Mouse (Mus musculus) myocyte (in vitro differentiated cells): ENCODE measurements around the gene Zfhx3. TPM values are rescaled to one million over a fixed set of nuclear protein-coding genes. Genes with fewer than 3 reads are reported as not detected.

Source experiments
- H3K27me3 ChIP-seq: one replicate; pipeline ENCODE4 v1.6.1; 2011; ENCODE audit not compliant: control insufficient read depth, insufficient read depth, insufficient read length
- H3K36me3 ChIP-seq: one replicate; pipeline ENCODE4 v1.6.1; 2011; ENCODE audit not compliant: control insufficient read depth, insufficient read depth
- H3K4me2 ChIP-seq: one replicate; pipeline ENCODE4 v1.6.1; 2011; ENCODE audit warnings: low read depth, control low read depth
- H3K4me3 ChIP-seq: one replicate; pipeline ENCODE4 v1.5.1; 2011; ENCODE audit warnings: mild to moderate bottlenecking, control low read depth, moderate library complexity
- H3K79me2 ChIP-seq: one replicate; pipeline ENCODE4 v1.6.1; 2011; ENCODE audit not compliant: control insufficient read depth, insufficient read depth
- H3ac ChIP-seq: one replicate; pipeline ENCODE4 v1.6.1; 2011; ENCODE audit not compliant: control insufficient read depth, insufficient read length
- CEBPB ChIP-seq: IDR thresholded peaks from 2 replicates; pipeline ENCODE4 v1.6.1; 2011; ENCODE audit warnings: mild to moderate bottlenecking, moderate library complexity; ENCODE audit not compliant: poor library complexity, insufficient read depth, severe bottlenecking
- E2F4 ChIP-seq: IDR thresholded peaks from one replicate; pipeline ENCODE4 v1.6.1; 2011; ENCODE audit warnings: mild to moderate bottlenecking, control low read depth, moderate library complexity; ENCODE audit not compliant: insufficient read depth
- MAX ChIP-seq: IDR thresholded peaks from one replicate; pipeline ENCODE4 v1.6.1; 2011; ENCODE audit warnings: low read depth, mild to moderate bottlenecking, control low read depth
- MYOD1 ChIP-seq, 3 experiments: IDR thresholded peaks; one replicate each; pipeline ENCODE4 v1.6.1; 2011; ENCODE audit warnings: control low read depth in 2 of 3, low read depth in 2 of 3, mild to moderate bottlenecking in 2 of 3, moderate library complexity in 1 of 3; ENCODE audit not compliant: insufficient read length in 2 of 3, control insufficient read depth in 1 of 3
- MYOG ChIP-seq, 3 experiments: IDR thresholded peaks; one replicate each; pipeline ENCODE4 v1.6.1; 2011; ENCODE audit warnings: control low read depth in 2 of 3, low read depth in 2 of 3, mild to moderate bottlenecking in 2 of 3; ENCODE audit not compliant: insufficient read length in 2 of 3, control insufficient read depth in 1 of 3, insufficient read depth in 1 of 3
- POLR2A ChIP-seq: IDR thresholded peaks from one replicate; pipeline ENCODE4 v1.6.1; 2011; ENCODE audit warnings: low read depth, mild to moderate bottlenecking, control low read depth, moderate library complexity; ENCODE audit not compliant: insufficient read length
- POLR2AphosphoS2 ChIP-seq: IDR thresholded peaks from one replicate; pipeline ENCODE4 v1.6.1; 2011; ENCODE audit warnings: low read depth, control low read depth; ENCODE audit not compliant: insufficient read length
- REST ChIP-seq: IDR thresholded peaks from one replicate; pipeline ENCODE4 v1.6.1; 2011; ENCODE audit warnings: mild to moderate bottlenecking, control low read depth, moderate library complexity; ENCODE audit not compliant: insufficient read depth, insufficient read length
- SRF ChIP-seq: IDR thresholded peaks from one replicate; pipeline ENCODE4 v1.6.1; 2011; ENCODE audit warnings: low read depth; ENCODE audit not compliant: control insufficient read depth, insufficient read length
- TCF12 ChIP-seq: IDR thresholded peaks from one replicate; pipeline ENCODE4 v1.6.1; 2011; ENCODE audit warnings: mild to moderate bottlenecking, control low read depth; ENCODE audit not compliant: poor library complexity, insufficient read depth, severe bottlenecking
- TCF3 ChIP-seq: IDR thresholded peaks from one replicate; pipeline ENCODE4 v1.6.1; 2011; ENCODE audit warnings: low read depth, control low read depth; ENCODE audit not compliant: insufficient read length
- USF1 ChIP-seq: IDR thresholded peaks from one replicate; pipeline ENCODE4 v1.6.1; 2011; ENCODE audit warnings: low read depth, mild to moderate bottlenecking, control low read depth, moderate library complexity
- polyA plus RNA-seq: library from polyadenylated mRNA; unstranded; fragments of >200 nt; fragmentation: generic; extraction: Trizol; gene quantifications from one replicate; pipeline ENCODE4 v1.2.1, GENCODE M21; 2012; ENCODE audit warnings: missing spikeins

Gene Zfhx3
- polyA plus RNA-seq, 1 experiment, result 3.0 TPM

DNA sequence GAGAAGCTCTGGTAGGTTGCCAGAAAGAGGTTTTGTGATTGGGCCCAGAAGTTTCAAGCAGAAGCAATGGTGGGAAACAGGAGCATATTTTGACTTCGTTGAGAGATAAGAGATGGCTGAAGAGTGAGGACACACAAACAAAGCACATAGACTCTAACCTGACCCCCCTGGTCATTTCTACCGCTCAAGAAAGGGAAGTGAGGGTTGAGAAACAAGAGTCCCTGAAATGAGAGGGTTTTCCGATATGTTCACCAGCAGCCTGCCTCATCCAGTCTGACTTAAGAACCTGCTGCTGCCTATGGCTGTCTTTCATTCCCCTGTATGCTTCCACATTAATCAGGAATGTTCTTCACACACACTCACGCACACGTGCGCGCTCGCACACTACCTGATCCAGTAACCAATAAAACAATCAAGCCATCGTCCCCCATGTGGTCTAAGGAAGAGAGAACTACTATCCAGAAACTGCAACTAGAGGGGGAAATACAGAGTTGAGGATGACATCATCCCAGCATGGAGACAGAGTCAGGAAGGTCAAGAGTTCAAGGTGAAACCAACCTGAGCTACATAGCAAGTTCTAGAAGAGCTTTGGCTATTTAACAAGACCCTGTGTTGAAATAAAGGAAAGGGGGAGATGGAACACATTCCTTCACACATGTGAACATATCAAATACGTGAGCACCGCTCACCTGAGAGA is 649.7 kb downstream of the Zfhx3 start:
- H3K4me2 ChIP-seq, result no peak overlapping the region
- TF ChIP-seq SRF (no peak), TCF3 (no peak), E2F4 (no peak), TCF12 (no peak), CEBPB (no peak), MYOD1 (IDR thresholded peaks at IDR 0.05; ENCODE audit: control insufficient read depth in 1 of 3, insufficient read length in 2 of 3, low read depth in 2 of 3) (no peak), REST (no peak), MYOG (IDR thresholded peaks at IDR 0.05; ENCODE audit: control insufficient read depth in 1 of 3, insufficient read depth in 1 of 3, insufficient read length in 2 of 3, low read depth in 2 of 3) (no peak), USF1 (no peak), MAX (no peak), POLR2AphosphoS2 (no peak), POLR2A (no peak)

DNA sequence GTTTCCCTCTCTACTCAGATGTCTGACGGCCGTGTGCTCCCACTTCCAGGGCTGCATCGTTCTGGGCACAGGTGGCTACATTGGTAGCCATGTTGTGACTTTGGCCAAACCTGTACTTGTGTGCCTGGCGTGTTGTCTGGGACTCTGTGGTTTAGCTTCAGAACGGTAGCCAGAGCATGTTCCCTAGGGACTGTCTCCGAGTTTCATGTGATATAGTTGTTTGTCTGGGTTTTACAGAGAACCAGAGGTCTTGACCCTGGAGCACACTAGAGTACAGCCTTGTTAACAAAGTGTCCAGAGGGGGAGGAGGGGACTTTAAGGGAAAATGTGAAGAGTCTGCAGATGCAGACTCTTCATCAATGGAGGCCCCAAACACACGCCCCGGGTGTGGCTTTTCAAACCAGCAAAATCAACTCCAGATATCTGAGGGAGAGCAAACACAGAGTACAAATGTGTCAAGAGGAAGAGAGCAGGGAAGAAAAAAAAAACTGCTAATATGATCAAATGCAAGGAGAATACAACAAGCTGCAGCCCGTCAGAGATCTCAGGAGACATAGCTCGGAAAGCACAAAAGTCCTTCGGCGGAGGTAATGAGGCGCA is 650.6 kb downstream of the Zfhx3 start:
- Histone ChIP-seq H3K79me2 (no peaks in the 10 kb centered on the region), H3K4me3 (no peak overlapping the region), H3K4me2 (no peak overlapping the region), H3ac (no peak overlapping the region), H3K27me3 (no peaks in the 10 kb centered on the region), H3K36me3 (no peaks in the 10 kb centered on the region)
- TF ChIP-seq MYOD1 (IDR thresholded peaks at IDR 0.05; ENCODE audit: control insufficient read depth in 1 of 3, insufficient read length in 2 of 3, low read depth in 2 of 3), result no peak

More for the DNA sequence above, 649.7 kb downstream of the Zfhx3 start:
- H3K36me3 ChIP-seq, result no peaks in the 10 kb centered on the region
- no peaks in the 10 kb centered on the region for H3K27me3 ChIP-seq
- H3K4me3 ChIP-seq, result no peak overlapping the region
- no peak overlapping the region for H3ac ChIP-seq
- H3K79me2 ChIP-seq, result no peaks in the 10 kb centered on the region

GRCm38 (mm10) chr8:108593891-108594290 is 651.4 kb downstream of the Zfhx3 start:
- Histone ChIP-seq H3K4me3 (no peak overlapping the region), H3K27me3 (no peaks in the 10 kb centered on the region), H3ac (no peak overlapping the region), H3K79me2 (no peaks in the 10 kb centered on the region), H3K4me2 (no peak overlapping the region), H3K36me3 (no peaks in the 10 kb centered on the region)
- TF ChIP-seq MAX (no peak), MYOD1 (IDR thresholded peaks at IDR 0.05; ENCODE audit: control insufficient read depth in 1 of 3, insufficient read length in 2 of 3, low read depth in 2 of 3) (no peak), SRF (no peak), E2F4 (no peak), TCF3 (no peak), USF1 (no peak), POLR2AphosphoS2 (no peak)

- Histone ChIP-seq H3K79me2 (no peaks in the 10 kb centered on the region), H3K36me3 (no peaks in the 10 kb centered on the region), H3K4me2 (no peak overlapping the region), H3K4me3 (no peak overlapping the region), H3K27me3 (no peaks in the 10 kb centered on the region), H3ac (no peak overlapping the region)
- no peak for TF ChIP-seq POLR2A
- no peak for TF ChIP-seq E2F4
- no peak for TF ChIP-seq TCF12
- TF ChIP-seq POLR2AphosphoS2, result no peak
- no peak for TF ChIP-seq REST
- no peak for TF ChIP-seq MYOG (IDR thresholded peaks at IDR 0.05; ENCODE audit: control insufficient read depth in 1 of 3, insufficient read depth in 1 of 3, insufficient read length in 2 of 3, low read depth in 2 of 3)
- TF ChIP-seq TCF3, result no peak
- TF ChIP-seq MYOD1 (IDR thresholded peaks at IDR 0.05; ENCODE audit: control insufficient read depth in 1 of 3, insufficient read length in 2 of 3, low read depth in 2 of 3), result no peak
- TF ChIP-seq SRF, result no peak
- no peak for TF ChIP-seq USF1
- TF ChIP-seq CEBPB, result no peak
- no peak for TF ChIP-seq MAX
Observed at GRCm38 (mm10) chr8:108594361-108595060, 652.1 kb downstream of the Zfhx3 start.

- H3K4me2 ChIP-seq, result no peak overlapping the region
- no peak for TF ChIP-seq CEBPB
- TF ChIP-seq E2F4, result no peak
- TF ChIP-seq MYOG (IDR thresholded peaks at IDR 0.05; ENCODE audit: control insufficient read depth in 1 of 3, insufficient read depth in 1 of 3, insufficient read length in 2 of 3, low read depth in 2 of 3), result no peak
- TF ChIP-seq POLR2AphosphoS2, result no peak
- no peak for TF ChIP-seq REST
- no peak for TF ChIP-seq MYOD1 (IDR thresholded peaks at IDR 0.05; ENCODE audit: control insufficient read depth in 1 of 3, insufficient read length in 2 of 3, low read depth in 2 of 3)
- TF ChIP-seq SRF, result no peak
- TF ChIP-seq MAX, result no peak
- no peak for TF ChIP-seq TCF12
- no peak for TF ChIP-seq TCF3
- no peaks in the 10 kb centered on the region for H3K36me3 ChIP-seq
- H3K4me3 ChIP-seq, result no peak overlapping the region
- H3K79me2 ChIP-seq, result no peaks in the 10 kb centered on the region
- no peak overlapping the region for H3ac ChIP-seq
- H3K27me3 ChIP-seq, result no peaks in the 10 kb centered on the region
Observed at GRCm38 (mm10) chr8:108595061-108595419, 652.6 kb downstream of the Zfhx3 start.
